Mouse (Mus musculus) common myeloid progenitor, adult 5-6 weeks (primary cell): Measurements from ENCODE around the gene Frmd5. TPM values are rescaled to one million over a fixed set of nuclear protein-coding genes. Genes with fewer than 3 reads are reported as not detected.
"Not testable (repeated sequence)": the region's sequence is repeated elsewhere in the genome, so short reads cannot be mapped to it uniquely, and the experiment has no call there.

Experiments used
- ATAC-seq: replicated peaks from 2 replicates; pipeline ENCODE4 v1.8.0; 2016; ENCODE audit warnings: low read depth, mild to moderate bottlenecking, moderate TSS enrichment, inconsistent platforms; ENCODE audit not compliant: poor library complexity, severe bottlenecking
- total RNA-seq: library from RNA; stranded (forward); fragments of 200-1000, 187-1606 nt; gene quantifications from 2 replicates; pipeline ENCODE4 v1.2.3, GENCODE M21; 2017

Gene Frmd5
- total RNA-seq = not detected in 2 replicates

DNA sequence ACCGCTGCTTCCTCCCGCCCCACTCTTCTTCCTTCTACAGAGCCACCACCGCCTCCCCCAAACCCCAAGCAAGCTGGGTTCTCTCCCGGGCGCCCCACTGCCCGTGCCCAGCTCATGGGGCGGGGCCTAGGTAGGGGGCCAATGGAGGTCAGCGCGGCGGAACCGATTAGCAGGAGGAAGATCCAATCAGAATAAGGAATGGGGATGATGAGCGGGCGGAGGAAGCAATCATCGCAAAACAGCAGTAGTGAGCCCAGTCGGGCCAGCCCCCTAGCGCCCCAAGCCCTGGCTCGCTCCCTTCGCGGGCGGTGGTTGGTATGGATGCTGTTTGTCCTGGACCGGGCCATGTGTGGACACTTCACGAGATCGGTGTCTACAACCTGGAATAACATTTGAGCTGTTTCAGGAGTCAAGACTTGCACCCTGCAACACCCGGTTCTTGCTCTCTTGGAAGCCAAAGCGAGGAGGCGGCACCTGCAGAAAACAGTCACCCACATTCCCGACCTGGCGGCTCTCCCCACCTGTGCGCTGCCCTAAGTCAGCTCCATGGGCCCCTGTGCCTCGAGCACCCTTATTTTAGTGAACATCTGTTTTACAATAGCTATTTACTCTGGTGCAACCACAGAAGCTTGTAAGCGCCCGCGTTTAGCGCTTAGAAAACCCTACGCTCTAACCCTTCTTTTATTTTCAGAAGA is at the start of gene Frmd5:
Gene Frmd5, minus strand, starts transcription at position 129 of the 695 bp plus-strand sequence.
- peak; percentile 99 for ATAC-seq

DNA sequence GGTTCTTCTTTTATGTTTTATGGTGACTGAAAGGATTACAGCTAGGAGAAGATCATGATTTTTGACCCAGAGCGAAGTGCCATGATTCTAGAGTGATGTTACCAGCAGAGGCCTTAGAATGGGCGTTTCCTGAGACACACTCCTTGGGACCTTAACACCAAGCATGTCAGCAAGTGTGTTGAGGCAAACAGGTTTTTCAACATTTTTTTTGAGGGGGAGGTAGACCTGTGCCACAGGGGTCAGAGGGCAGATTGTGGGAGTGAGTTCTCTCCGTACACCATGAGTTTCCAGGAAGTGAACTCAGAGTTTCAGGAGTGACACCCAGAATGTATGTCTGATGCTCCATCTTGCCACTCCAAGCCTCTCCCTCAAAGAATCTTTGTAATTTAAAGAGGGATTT is 47.1 kb upstream of the Frmd5 start:
- no peak for ATAC-seq

DNA sequence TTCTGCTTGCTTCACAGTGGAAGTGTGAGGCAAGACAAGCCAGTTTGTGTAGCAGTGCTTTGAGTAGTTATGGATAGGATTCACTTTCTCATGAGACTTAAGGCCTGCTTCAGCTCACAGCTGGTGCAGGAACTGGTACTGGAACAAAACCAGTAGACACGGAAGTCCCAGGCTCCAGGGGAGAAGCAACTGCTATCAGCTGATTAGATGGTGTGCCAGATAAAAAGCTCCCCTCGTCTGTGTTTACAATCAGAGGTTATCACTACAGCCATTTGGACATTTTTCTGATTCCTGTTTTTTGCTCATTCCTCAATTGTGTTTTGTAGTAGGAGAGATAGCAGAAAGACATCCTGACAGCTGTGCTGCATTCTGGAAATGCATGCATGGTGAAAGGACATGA is 45.2 kb upstream of the Frmd5 start:
- no peak for ATAC-seq

DNA sequence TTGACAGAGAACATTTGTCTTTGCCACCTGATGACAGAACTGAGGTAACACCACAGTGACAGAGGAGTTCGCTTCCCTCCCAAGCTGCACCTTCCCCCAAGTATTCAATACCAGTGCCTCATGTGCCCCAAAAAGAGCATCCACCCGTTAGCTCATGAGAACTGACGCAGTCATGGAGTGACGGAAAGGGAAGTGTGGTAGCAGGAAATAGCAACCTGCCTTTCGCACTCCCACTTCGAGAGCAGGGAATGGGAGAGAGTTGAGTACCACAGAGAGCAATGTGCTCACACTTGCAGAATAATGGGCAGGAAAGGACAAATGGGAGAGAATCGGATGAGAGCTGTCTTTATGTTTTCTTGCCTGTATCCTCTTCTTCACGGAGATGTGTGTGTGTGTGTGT is 39.2 kb upstream of the Frmd5 start:
- ATAC-seq = no peak

DNA sequence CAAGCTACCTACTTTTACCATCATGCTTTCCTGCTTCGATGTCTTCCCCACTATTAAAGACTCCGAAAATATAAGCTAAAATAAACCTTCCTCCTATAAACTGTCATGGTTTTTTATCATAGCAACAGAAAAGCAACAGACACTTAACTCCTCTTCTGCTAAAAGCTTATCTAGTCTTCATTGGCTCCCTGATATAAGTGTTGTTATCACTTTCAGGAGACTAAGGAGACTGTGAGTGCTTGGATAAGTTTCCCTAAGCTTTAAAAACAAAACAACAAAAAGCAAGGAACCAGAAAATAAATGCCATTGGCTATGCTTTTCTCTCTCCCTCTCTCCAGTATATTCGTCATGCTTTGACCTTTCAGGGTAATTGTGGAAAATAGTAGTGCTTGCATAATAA is 35.4 kb upstream of the Frmd5 start:
- no peak for ATAC-seq

DNA sequence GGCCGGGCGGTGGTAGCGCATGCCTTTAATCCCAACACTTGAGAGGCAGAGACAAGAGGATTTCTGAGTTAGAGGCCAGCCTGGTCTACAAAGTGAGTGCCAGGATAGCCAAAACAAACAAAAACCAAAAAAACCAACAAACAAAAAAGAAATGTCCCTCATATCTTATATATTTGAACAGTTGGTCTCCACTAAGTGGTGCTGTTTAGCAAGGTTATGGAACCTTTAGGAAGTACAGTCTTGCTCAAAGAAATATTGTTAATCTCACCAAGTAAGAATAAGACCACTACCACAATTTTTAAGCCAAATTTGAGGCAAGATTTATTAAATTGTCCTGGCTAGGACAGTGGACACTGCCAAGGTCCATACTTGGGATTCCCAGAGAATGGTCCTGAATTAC is 34.6 kb upstream of the Frmd5 start:
- no peak for ATAC-seq

DNA sequence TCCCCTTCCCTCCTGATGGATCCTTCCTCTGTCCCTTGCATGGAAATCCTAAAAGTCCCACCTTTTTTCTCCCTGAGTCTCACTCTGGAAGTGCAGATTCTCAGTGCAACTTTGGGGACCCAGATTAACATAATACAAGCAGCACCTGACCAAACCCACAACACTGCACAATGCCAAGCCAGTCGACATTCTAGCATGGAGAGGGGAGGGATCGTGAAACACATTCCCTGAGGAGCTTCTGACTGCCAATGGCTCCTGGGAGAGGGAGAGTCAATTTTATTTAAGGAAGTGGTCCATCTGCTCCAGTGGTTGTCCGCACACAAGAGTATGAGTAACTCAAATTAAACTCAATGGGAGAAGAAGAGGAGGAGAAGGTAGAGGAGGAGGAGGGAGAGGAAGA is 28.0 kb upstream of the Frmd5 start:
- no peak for ATAC-seq

DNA sequence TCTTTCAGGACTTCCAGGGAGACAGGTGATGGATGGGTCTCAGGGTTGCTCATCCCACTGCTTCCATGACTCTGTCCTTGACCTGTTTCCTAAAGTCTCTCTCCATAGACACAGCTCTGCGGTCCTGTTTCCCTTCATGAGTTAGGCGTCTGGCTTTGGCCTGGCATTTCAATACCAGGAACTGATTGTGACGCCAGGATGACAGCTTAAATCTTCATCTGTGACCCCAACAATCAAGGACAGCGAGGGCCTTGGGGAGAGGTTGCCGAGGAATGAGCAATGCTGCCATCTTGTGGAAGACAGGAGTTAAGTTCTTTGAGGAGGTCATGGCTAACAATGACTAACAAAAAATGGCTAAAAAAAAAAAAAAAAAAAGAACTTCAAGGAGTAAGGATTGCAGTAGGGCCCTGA is 25.6 kb upstream of the Frmd5 start:
- peak; percentile 92 for ATAC-seq

DNA sequence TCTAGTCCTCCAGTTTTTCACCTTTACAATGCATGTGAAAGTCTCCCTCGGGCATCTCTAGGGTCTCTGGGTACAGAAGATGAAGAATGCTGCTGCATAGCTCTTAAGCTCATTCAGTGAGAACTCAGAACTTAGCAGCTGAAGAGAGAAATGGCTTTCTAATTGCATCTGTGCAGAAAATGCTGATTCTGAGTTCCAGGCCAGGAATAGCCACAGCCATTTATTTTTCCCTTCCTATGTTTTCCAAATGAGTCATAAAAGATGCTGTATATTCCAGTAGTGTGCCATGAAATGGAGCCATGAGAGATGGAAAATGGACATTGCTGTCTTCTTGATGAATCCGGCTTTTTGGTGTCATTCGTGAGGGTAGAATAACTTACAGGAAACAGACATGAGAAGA is 21.5 kb upstream of the Frmd5 start:
- ATAC-seq = no peak

DNA sequence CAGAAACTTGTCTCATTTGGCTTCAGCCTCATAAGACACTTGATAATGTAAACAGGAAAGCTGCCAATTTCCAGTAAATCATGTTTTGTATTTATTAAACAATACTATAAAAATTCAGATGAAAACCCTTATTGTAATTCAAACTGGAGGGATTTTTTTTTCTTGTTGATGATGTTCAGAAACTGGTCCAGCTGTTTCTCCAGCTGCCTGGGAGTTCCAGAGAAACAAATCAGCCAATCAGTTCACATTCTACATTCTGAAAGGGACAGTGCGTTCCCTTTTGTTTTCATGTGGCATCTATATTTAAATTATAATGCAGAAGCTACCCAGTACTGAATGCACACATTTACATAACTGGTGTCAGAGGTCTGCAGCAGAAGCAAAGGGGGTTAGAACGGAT is 19.3 kb upstream of the Frmd5 start:
- ATAC-seq = no peak

DNA sequence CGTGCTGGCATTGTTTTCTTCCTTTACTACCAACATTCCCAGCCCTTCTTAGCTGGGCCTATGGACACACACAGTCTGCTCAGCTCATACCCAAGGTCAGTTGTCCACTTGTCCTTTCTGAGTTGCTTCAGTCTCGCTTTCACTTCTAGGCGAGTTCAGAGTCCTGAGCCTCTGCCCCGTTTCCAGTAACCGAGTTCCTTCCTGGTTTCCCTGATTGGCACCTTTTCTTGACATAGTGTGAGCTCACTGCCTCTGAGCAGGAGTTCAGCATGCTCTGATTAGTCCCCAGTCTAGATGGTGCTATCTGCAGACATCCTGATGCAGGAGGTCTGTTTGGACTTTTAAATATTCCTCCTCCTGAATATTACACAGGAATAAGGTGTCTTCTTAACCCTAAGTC is 17.8 kb upstream of the Frmd5 start:
- ATAC-seq = no peak

DNA sequence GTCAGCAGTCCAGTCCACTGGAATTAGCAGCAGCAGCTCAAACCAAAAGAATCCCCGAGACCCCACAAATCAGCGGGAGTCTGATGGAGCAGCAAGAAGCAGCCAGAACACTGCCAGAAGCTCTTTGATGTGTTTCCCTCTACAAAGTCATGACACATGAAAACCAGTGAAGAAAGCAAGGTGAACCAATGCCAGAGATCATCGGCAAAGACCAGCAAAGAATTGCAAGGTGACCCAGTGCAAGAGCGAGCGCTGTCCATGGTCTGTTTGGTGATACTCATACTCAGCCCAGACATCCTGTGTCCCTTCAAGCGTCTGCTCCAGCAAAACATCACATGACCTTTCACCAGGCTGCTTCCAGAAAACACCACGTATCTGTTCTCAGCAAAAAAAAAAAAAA is 14.9 kb upstream of the Frmd5 start:
- ATAC-seq = no peak

DNA sequence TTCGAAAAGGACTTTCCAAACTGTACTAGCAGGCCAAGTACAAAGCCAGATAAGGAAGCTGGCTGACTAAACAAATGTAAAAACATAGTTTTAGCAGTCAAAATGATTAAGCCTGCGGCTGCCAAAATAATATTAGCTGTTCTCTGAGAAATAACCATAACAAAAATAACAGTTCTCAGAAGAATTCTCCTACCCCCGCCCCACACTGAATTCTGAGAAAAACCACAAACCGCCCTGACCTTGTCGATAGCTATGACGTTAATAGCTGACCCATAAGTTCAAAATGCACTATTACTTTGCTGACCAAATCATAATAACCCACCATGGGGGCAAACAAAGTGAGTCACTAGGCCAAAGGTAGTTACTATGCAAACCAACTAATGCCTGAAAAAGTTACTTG is 4.0 kb upstream of the Frmd5 start:
- not testable (repeated sequence) for ATAC-seq

DNA sequence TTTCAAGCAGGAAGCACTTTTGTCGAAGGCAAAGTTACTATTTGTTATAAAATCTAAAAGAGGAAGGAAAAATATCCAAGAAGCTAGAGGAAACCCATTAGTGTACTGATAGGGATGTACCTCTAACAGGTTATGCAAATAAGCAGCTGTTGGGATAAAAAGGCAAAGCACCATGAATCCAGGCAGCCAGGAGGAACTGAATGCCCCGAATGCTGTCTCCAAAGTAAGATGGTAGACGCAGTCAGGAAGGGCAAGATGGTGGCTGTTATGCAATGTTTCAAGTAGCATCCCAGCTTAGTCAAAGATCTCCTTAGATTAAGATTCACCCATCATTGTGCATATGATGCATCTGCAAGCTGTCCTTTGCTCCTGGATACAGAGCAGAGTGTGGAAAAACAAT is 2.2 kb upstream of the Frmd5 start:
- no peak for ATAC-seq

DNA sequence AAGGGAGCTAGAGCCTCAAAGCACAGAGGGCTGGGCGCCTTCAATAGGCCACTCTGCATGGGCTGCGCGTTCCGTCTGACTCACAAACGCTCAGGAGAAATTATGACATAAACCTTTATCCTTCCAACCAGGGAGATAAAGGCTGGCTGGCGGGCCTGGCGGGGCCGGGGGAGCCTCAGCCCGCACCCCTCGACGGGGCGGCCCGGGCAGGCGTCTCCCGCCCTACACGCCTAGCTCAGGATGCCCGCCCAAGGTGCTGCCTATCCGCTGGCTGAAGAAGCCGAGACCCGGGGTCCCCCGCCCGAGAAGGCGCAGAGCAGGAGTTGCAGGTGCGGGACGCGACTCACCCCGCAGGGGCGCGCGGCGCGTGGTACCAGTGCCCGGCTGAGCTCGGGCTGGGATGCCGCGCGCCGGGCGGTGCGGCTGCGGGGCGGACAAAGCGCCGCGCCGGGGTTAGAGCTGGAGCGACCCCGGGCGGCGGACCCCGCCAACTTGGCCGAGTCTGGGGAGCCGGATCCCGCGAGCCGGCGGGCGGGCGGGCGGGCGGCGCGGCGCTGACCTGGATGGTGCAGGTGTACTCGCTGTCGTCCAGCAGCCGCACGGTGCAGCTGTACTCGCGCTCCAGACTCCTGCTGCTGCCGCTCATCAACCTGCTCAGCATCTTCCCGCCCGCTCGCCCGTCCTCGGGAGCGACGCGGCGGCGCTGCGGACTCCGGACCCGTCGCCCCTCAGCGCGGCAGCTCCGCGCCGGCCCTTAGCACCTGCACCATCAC is 530 bp downstream of the Frmd5 start:
- no peak for ATAC-seq

DNA sequence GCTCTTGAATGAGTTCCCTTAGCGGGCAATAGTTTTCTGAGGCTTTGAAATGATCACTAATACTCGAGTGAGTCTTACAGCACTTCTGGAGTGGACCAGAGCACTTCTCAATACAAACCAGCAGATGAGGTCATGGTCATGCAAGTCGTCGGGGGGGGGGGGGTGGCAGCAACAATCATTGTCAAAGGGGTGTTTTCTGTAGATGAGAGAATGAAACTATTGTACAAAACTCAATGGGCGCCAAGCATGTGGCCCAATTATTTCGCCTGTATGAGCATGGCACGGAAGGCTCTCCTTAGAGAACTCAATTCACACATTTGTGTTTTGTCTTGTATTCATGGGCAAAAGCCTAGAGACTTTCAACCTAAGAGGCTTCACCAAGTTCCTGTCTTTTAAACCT is 7.8 kb downstream of the Frmd5 start:
- ATAC-seq = no peak

DNA sequence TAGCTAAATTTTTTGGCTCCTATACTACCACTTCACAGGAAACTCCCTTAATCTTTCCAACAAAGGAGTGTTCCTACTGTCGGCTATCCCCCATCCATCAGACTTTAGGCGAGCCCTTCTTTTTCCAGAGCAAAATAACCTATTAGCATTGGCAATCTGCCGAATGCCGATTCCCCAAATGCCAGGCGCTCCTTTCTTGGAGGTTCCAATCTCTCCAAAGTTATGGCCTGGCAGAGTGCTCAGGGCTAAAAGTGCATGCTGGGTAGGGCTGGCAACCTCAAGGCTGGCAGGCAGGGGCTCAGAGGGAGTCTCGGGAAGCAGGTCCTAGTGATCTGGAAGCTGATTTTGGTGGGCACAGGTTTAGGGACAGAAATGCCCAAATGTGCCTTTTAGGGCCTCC is 10.9 kb downstream of the Frmd5 start:
- no peak for ATAC-seq

DNA sequence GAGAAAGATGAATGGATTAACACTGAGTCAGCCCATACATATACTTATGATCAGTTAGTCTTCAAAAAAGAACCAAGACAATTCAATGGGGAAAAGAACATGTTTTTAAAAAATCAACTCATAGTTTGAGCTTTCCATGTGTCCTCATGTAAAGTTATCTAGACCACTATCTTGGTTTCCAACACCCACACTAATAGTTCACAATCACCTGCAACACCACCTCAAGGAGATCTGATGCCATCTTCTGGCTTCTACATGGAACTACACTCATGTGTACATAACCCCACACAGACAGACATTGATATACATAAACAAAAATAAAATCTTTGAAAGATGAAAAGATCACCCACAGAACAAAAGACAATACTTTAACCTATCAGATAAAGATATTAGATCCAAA is 17.1 kb downstream of the Frmd5 start:
- no peak for ATAC-seq

DNA sequence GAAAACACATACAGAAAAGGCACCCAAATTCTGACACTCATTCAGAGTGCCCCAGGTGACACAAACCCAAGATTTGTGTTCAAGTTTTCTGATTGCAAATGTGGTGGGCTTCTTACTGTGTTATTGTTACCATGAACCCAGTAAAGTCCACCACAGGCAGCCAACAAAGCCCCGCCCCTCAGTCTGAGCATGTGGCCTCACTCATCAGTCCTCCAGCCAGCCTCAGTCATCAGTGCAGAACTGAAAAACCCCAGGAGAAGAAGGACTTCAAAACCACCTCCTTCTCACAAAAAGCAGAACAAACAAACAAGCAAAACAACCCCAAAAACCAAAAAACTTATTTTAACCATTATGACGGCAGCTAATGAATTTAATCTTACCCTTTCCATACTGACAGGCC is 18.5 kb downstream of the Frmd5 start:
- ATAC-seq = no peak

DNA sequence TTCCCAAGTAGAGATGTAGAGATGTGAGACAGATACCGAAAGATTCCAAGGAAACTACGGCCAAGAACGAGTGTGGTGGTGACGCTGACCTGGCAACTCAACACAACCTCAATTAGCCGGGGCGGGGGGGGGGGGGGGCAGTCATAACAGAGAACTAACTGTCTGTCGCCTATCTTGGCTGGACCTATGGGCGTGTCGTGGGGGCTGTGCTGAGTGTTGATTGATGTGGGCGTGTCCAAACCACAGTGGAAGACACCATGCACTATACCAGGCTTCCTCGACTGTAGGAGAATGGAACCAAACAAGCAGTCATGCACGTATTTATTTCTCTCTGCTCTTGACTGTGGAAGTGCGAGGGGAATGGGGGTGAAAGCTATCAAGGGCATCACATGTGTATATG is 19.1 kb downstream of the Frmd5 start:
- ATAC-seq = peak; percentile 76

DNA sequence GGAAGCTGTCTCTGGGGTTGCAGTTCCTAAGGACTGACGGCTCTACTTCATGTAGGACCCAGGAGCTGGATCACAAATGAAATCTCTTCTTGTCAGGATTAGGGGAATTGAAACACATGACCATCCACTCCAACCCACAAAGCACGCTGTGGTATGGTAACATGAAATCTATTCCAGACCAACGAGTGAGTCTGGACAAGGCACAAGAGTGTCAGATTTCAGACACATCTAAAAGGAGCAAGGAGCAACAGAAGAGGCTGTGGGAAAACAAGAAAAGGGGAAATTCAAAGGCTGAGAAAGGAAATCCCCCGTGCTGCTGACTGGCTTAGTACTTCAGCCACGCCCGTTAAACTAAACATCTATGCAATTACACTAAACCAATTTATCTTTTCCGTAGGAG is 19.6 kb downstream of the Frmd5 start:
- peak; percentile 36 for ATAC-seq

DNA sequence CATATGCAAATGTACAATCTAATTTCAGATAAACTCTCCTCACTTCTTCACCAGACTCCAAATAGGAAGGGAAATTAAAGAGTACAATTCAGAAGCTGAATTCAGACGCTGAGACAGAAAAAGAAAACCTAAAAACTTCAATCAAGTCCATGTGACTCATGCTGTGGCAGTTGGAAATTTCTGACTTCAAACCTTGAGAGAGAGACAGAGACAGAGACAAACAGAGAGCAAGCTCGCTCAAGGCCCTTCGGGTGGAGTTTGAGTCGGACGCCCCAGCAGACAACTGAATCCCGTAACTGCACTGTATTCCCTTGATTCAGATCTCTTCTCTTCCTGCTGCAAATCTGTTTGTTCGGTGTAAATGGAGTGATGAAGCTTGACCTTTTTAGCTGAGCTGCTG is 30.7 kb downstream of the Frmd5 start:
- ATAC-seq = no peak
